Mouse (Mus musculus) gastrocnemius, adult 8-10 months (tissue): Measurements from ENCODE around the gene Snx3. TPM values are rescaled to one million over a fixed set of nuclear protein-coding genes. Genes with fewer than 3 reads are reported as not detected.

Source experiments
- DNase-seq, 2 experiments: peaks; one replicate each; pipeline ENCODE4 v3.0.0; 2022; ENCODE audit warnings: low spot score in 2 of 2
- total RNA-seq, 4 experiments: library from RNA; stranded (reverse); gene quantifications; 2 replicates each; pipeline ENCODE4 v1.2.4; 2022

Gene Snx3
- total RNA-seq, 4 experiments from 2014 or later = 150 to 170 (median 157) TPM

DNA sequence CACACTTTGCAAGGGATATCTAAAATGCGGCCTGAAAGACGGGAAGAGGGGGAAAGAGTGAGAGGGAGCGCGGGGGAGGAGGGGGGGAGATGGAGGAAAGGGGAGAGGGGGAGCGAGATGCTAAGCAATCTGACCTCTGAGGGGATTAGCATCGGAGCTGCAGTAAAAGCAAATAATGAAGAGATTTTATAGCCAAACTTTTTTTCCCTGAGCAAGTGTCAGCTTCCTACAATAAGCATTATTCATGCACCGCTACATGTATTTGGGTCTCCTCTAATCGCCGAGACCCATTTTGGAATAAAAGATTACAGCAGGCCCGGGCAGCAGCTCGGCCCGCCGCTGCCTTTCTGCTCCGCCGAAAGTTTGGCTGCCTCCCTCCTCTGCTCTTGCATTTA lies 76.4 kb downstream of the Snx3 start:
- no peak for DNase-seq

DNA sequence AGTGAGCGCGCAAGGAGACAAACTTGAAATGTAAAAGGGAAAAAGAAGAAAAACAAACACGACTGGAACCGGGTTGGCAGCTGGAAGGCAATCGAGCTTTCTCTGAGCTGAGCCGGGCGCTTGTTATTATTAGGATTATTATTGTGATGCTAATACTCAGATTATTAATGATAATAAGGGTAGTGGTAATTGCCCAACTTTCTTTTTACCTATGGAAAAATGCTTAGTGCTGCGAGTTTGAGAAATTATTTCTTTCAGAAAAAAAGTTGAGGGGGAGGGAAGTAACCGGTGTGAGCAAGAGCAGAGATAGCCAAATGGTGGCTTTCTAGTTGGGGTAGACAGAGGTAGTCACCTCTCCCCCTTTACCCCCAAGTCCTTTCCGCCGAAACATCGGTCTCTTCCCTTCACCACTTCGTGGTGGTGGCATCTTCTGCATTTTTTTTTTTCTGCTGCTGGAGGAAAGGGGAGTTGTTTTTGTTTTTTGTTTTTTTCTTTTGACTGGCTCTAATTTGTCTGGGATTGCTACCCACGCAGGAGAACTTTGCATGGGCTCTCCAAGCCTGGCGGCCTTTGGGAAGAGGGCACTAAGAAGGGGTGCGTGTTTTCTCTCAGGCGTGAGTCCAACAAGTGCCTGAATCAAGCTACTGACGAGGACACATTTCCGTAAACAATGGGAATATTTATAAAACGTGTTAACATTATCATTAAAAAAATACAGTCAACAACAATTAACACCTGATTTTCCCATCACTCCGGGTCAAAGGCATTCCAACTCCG lies 77.1 kb downstream of the Snx3 start:
- DNase-seq = no peak

DNA sequence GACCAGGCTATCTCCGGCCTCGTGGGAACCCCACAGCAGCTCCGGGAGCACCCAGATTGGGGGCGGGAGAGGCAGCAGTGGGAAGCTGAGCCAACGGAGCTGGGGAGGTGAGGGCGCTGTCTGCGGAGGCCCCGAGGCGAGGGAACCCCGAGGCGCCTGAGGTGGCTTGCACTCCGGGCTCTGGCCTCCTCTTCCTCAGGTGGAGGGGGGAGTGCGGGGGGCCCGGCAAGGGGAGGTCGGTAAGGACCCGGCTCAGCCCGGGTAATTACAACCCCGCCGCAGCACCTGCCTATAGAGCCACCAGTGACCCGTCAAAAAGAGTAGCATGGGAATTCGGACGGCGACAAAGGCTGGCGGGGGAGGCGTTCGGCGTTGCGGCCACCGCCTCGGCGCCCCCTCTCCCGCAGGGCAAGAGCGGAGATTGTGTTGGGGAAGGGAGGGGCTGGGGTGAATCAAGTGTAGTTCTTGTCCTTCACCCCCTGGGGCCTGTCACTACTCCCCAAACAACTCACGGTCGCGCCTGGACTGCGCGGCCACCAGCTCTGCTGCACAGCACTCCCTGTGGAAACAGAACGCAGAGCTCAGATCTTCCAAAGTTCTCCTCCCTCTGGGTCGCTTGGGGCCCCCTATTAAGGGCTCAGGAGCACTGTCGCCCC lies 77.8 kb downstream of the Snx3 start:
- DNase-seq = no peak

DNA sequence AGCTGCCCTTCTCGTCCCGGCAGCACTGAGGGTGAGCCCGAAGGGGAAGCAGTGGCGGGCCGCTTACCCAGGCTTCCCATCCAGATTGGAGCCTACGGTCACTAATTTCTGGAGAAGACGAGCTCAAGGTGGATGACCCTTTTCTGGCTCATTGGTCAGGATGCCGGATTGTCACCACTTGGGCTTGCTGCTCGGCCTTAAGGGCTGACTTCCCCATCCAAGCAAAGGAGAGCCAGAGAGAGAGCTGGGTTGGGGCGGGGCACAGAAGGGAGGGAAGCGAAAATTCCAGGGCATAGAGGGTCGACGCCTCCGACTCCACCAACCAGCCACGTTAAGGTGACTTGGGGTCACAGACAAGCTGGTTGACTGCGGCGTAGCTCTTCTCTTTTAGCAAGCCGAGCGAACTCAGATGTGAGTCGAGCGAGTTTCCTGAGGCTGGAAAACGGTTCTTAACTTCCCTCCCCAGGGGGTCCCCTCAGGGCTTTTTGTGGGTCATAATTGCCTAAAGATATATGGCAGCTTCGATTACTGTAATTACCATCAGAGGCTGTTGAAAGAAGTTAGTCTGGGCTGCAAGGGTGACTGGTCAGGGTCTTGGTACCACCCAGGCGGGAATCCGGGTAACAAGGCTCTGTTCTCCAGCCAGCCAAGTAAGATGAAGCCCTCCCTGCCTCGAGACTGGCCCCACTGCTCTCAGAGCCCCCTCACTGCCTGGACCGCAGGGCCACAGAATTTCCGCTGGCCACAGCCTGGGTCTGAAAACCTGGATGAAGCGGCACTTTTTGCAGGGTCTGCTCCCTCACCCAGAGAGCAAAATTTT lies 78.5 kb downstream of the Snx3 start:
- DNase-seq = no peak

DNA sequence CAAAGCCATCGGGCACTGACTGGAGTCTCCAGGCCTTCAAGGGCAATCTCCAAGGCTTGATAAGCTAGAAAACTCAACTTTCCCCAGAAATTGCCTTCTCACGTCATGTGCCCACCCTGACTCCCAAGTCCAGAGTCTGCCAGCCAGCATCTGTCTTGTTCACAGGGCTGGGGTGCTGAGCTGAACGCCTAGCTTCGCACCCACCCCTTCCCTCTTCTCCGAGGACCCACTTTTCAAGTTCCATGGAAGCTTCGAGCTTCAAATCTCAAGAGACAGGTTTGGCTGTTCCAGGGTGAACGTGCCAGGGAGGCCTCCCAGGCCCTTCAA lies 79.1 kb downstream of the Snx3 start:
- DNase-seq = no peak

DNA sequence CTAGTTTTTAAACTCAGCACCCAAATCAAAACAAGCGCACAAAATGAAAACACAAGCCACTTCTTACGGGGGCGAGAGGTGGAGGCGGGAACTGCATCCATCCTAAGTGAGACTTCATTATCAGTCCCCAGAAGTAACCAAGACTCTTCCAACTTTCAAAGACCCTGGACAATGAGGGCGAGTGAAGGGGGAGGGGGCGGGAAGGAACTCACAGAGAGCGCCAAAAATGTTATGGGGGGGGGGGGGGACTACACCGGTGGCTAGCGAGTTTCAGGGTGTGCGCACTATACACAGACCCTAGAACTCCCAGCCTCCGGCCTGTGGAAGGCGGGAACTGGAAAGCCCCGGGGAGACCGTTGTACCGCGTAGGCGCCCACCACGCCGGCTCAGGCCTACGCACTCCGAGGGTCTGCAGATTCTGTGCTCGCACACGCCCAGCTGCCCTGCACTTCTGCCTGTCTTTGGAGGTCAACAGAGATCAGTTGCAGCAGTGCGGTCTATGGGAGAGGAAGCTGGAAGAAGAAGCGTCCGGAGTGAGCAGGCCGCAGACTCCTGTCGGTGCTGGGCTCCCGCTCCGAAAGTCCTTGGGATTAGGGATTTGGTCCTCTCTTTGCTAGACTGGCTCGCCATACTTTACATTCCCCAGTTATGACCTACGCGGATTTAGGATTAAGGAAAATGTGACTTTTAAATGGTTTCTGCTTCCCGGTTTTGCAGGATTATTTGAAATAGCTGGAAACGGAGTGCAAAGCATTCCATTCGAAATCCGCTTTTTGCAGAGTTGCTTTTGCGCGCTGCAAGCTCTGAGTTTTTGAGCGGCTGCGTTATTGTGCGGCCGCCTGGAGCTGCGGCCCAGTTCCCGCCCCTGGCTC lies 80.1 kb downstream of the Snx3 start:
- DNase-seq = no peak

DNA sequence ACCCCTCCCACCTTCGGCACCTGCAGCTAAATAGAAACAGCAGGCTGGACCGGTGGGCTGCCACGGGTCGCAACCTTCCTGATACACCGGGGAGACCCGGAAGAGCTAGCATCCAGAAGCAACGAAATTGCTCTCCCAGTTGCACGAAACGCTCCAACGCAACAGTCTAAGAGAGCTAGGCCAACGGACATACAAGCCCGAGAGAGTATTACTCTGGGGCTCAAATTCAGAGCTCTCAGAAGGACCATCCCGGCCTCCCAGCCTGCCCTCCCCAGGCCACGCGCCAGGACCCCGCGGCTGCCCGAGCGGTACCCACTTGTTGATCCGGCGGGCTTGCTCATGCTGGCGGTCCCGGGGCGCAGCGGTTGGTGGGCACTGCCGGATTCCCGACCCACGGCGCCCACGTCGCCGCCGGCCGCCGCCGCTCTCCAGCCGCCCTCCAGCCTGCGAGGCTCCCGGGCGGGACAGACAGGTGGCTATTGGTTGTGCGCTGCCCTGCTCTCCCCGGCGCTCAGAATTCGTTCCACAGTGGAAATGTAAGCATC lies 80.8 kb downstream of the Snx3 start:
- DNase-seq = no peak

DNA sequence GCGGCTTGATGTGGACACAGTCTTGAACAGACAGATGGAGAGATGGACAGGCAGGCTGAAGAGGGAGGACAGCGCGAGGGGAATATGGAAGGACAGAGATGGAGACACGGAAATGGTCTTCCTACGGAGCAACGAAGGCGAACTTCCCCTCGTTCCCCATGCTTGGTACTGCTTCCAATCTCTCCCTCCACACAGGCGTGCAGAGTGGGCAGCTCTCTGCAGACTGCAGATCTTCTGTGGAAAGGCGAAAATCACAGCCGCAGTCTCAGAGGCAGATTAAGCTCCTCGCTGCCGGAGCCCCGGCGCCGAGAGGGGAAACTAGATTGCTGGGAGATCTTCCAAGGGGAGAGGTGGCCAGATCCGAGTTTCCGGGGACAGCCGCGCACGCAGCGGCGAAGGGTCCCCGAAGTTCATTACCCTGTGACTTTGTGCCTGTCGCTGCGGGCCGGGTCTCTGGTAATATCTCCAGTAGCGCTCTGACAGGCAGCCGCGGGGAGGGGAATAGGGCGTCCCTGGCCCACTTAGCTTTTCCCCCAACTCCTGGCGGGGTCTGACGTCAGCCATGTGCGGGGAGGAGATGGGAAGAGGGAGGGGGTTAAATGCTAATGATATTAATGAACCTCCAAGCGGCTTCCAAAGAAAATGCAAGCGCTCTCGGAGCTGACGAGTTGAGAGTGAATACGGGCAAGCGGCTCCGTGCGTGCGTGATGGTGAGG lies 81.5 kb downstream of the Snx3 start, which contains the start of the genes Nr2e1 and Ostm1:
TSS of gene Nr2e1 (minus strand) at position 476 of the 716 bp plus-strand sequence.
TSS of gene Ostm1 (plus strand) at position 666 of the 716 bp plus-strand sequence.
- DNase-seq = no peak

DNA sequence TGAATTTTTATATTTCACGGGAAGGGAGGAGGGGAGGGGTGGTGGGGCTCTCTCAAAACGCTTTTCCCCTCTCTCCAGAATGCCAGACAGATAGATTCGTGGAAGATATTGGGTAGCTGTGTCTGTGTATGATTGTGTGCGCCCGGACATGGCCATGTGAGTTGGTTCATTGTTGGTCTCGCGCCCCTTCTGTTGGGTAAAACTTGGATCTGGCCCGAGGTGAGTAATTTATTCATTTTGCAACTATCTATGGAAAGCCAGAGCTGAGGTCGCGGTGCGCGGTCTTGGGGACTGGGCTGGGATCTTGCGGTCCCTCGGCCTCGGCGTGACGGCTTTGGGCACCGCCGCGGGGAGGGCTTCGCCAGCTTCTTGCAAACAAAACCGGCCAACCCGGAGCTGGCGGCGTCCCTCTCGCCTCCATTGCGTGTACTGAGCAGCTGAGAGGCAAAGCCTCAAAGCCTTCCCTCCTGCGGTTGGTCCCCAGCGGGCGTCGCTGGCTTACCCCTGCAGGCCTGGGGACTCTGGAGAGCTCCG lies 82.1 kb downstream of the Snx3 start:
- no peak for DNase-seq

DNA sequence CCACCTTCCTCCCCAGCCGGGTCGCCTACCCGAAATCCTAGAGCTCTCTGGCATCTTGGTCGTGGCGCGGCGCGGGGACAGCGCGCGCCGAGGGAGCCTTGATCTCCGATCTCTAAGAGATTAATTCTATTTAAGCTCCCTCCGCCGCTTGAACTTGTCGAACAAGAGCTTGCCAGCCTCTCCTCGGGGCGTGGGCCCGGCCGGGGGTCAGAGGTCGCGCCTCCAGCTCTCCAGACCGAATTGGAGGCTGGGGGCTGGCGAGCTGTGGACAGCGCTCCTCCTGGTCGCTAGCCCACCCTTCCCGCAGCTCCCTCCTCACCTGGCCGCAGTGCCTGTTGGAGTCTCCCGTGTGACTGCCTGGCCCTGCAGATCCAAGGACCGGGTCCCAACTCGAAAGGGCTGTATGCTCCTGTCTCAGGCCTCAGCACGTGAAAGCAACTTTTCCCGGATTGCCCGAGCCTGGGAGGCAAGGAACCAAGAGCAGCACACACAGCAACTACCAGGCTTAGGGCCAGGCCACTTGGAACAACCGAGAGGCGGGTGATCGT lies 82.7 kb downstream of the Snx3 start:
- no peak for DNase-seq

Other genes starting within 250 kb of the Snx3 start
- gene Foxo3, start 225.3 kb upstream of the Snx3 start, total RNA-seq = 10 to 100 TPM; 21.6 to 35.2 (median 25.8) TPM
- 1 to 10 TPM; 7.2 to 9.5 (median 8.0) TPM for gene Afg1l, start 23.5 kb upstream of the Snx3 start, total RNA-seq
- not detected for gene Nr2e1, start 81.6 kb downstream of the Snx3 start, total RNA-seq
- gene Ostm1, start 81.8 kb downstream of the Snx3 start, total RNA-seq = 10 to 100 TPM; 18.6 to 21.5 (median 20.9) TPM